Mouse (Mus musculus) layer of hippocampus, adult 11-12 months (tissue): ENCODE data around the gene AU022252.
"Not testable (repeated sequence)": the region's sequence is repeated elsewhere in the genome, so short reads cannot be mapped to it uniquely, and the experiment has no call there.

ENCODE experiments used
- DNase-seq: peaks from one replicate; pipeline ENCODE4 v3.0.0; 2022; ENCODE audit warnings: low spot score

Gene AU022252

DNA sequence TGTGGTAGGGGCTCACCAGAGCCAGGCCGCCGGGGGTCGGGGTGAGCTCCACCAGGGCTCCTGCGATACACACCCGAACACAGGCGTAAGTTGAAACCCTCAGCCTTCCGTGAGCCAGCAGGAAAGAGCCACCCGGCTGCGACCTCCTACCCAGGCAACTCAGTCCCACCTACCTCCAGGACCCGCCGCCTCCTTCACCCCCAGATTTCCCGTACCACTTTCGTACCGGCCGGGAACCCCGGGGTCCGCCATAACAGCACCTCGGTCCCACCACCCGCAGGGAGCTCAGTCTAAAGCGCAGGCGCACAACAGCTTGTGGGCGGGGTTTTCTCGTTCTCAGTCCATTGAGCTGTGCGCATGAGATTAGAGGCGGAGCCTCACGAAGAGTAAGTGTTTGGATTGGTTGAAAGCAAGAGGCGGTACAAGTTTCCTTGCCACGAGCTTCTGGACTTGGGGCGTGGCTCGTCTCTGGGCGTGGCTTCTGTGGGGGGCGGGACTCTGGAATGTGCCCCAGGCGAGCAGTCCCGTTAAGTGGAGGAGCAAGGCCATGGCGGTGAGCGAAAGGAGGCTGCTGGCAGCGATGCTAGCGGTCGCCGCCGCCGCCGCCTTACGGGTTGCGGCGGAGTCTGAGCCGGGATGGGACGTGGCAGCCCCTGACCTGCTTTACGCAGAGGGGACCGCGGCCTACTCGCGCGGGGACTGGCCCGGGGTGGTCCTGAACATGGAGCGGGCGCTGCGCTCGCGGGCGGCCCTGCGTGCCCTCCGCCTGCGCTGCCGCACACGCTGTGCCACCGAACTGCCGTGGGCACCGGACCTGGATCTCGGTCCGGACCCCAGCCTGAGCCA, at the start of gene AU022252, which contains the start of gene P3h1:
Gene AU022252, minus strand, starts transcription at position 303 of the 846 bp plus-strand sequence.
Gene P3h1, plus strand, starts transcription at position 506 of the 846 bp plus-strand sequence.
- DNase-seq = peak; percentile 99

DNA sequence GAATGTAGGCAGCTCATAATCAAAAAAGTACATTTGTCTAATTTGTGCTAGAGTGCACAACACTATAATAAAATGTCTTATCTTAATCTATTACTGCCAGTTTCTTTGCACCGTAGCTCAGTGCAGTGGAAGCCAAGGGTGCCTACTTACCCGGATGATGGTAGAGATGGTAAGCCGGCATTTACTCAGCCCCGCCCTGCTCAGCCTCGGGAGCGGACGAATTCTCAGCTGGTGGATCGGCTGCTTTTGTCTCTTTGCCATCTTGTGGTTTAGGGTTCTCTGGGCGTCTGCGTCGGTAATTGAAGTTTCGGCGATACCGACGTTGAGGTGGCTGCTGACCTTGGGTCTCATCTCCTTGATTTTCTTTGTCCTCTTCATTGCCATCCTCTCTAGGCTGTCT, 46.3 kb upstream of the AU022252 start:
- DNase-seq = not testable (repeated sequence)

DNA sequence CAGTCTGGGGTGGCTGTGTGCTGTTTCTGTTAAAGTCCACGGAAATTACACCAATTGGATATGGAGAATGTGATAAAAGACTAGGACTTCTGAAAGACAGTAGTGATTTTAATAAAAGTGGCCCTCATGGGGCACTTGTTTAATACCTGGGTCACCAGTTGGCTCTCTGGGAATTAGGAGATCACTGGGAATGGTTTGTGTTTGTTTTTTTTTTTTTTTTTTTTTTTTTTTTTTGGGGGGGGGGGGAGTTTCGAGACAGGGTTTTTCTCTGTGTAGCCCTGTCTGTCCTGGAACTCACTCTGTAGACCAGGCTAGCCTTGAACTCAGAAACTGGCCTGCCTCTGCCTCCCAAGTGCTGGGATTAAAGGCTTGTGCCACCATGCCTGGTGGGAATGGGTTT, 43.2 kb upstream of the AU022252 start:
- no peak for DNase-seq

DNA sequence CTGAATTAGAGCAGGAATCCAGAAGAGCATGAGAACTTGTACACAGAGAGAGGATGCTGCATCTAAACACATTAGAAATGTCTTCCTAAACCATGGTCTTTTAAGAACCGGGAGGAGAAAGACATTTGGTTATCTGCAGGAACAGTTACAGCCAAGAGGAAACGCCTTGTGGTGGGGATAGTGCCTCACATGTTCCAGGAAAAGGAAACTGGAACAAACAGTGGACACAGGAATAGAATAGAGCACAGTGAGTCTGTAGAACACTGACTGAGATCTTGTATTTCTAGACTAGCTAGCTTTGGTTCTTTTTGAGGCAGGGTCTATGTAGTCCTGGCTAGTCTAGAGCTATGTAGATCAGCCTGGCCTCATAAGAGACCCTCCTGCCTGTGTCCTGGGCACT, 42.7 kb upstream of the AU022252 start:
- no peak for DNase-seq

DNA sequence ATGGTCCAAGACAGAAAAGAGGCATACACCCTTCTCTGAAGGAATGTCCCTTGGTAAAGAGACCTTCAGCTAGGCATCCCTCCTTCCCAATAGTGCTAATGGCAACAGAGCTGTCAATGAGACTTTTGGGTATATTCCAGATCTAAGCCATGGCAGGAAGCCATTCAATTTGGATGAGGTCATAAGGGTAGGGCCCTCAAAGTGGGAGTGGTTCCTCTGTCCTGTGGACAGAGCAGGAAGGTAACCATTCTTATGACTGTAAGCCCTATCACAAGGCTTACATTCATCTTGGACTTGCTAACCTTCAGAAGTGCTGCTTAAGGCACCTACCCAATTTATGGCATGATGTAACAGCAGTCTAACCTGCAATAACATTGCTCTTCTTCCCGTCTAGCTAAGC, 42.1 kb upstream of the AU022252 start:
- no peak for DNase-seq

DNA sequence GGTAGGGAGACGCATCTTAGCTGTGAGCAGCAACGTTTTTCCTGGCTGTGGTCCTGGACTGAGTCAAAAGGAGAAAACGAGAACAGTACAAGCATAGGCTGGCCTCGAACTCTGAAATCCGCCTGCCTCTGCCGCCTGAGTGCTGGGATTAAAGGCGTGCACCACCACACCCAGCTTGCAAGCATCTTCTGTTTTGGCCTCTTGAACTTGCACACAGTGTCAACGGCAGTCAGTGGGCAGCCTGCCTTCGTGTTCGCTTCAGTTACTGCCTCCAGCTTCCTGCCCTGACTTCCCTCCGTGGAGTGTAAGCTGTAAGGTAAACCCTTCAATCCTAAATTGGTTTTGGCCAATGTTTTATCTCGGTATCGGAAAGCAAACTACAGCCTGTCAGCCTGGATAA, 34.1 kb upstream of the AU022252 start:
- DNase-seq = no peak

DNA sequence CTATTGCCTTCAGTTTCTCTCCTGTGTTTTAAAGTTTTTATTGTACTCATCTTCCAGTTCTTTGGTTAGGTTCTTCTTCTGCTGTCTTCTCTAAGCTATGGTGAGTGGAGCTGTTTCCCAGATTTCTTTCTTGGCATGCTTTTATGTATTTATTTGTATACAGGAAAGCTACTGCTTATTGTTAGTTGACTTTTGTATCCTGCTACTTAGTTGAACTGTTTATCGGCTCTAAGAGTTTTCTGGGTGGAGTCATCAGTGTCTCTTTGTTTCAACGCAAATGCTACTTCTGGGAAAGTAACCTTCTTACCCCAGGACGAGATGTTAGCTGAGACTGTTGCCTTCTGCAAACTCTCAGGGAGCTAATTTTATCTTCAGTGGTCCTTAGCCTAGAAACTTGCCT, 30.9 kb upstream of the AU022252 start:
- DNase-seq = no peak

DNA sequence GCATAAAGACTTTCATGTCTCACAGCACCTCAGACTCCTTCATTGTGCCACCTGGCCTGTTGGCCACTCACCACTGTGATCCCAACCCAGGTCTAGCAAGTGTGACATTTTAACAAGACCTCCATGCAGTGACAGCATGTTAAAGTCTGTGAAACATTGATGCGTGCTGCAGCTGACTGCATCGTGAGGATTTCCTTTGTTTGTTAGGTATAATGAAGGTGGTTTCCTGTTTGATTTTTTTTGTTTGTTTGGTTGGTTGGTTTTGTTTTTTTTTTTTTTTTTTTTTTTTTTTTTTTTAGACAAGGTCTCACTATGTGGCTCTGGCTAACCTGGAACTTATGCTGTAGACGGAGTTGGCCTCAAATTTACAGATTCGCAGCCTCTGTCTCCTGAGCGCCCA, 30.0 kb upstream of the AU022252 start:
- DNase-seq = no peak

DNA sequence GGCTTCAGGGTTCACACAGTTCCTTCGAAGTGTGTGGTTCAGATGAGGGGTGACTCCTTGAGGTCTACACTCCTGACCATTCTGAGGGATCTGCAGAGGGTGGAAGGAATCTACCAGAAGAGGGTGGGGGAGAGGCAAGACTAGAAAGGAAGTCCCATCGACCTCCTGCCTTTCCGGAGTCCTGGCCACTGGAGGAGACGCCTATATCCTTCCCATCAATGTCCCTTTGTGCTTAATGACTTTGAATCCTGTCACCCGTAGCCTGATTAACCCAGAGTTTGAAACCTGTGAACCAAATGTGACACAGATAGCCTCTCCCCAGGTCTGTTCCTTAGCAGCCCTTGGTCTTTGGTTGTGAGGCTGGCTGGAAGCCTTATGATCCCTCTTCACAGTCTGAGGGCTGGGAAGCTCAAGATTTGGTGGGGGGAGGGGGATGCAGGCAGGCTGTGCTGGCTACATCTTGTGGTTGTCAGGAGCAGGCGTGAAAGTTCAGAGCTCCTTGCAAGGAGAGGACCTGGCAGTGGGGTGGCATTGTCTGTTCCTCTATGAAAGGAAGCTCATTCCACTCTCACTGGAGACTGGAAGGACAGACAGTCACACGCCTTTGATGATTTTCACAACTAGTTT, 28.7 kb upstream of the AU022252 start:
- no peak for DNase-seq

DNA sequence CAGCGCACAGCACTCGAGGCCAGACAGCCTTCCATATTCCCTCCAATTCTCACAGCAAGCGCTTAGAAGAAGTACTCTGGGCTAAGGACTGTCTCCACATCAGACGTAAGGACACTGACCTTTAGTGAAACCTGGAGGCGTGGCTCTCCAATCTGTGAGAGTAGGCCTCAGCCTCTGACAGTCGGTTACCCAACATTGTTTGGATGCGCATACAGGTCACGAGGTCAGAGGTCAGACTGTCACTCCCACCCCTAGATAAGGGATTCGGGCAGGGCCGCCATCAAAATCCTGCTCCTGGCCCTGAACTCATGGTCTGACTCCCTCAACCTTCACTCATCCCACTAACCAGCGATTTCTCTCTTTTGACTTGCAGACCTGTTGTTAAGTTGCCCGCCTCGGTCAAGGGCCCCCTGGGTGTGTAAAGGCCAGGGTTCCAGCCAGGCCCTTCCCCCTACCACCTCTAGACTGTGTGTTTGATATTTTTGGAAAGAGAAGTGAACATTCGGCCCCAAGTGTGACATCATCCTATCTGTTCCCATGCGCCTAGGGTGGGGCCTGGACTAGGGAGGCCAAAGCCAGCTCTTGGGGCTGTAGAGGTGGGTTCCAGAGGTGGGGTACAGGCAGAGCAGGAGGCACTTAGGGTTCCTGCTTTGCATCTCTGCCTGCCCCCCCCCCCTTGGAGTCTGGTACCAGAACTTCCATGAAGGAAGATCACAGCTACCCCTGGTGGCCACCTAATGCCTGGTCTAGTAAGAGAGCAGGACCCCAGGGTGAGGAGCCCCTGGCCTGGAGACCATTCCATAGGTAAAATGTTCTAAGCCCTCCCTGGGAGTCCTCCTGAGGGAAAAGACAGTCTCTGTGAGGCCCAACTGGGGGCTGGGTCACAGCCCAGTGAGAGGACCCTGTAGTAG, 27.1 kb upstream of the AU022252 start:
- DNase-seq = no peak

DNA sequence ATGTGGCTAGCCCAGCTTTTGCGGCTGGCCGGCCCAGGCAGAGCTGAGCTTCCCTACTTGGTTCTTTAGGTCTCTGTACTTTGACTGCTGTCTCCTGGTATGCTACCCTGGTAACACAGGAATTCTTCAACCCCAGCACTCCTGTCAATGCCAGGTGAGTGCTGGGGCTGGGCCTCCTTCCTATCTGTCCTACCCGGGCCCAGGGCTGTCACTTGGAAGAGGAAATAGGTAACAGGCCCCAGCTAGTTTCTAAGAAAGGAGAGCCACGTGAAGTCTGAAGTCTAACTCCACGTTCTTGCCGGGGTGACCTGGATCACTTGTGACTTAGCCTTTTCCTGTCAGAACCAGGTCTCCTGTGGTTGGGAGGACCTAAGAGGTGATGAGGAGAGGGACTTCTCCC, 24.6 kb upstream of the AU022252 start:
- no peak for DNase-seq

DNA sequence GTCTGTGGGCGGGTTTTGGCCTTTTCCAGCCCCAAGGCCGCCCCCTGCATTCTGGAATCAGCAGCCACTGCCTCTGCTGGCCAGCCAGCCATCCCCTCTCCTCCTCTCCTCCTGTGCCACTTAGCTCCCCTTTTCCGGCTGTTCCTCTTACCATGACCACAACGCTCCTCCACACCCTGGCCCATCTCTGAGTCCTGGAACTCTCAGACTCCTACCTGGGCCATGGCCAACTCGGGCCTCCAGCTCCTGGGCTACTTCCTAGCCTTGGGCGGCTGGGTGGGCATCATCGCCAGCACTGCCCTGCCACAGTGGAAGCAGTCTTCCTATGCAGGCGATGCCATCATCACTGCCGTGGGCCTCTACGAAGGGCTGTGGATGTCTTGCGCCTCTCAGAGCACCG, 22.8 kb upstream of the AU022252 start, which contains the start of gene Cldn19:
Gene Cldn19, plus strand, starts transcription at position 64 of the 400 bp plus-strand sequence.
- DNase-seq = no peak

DNA sequence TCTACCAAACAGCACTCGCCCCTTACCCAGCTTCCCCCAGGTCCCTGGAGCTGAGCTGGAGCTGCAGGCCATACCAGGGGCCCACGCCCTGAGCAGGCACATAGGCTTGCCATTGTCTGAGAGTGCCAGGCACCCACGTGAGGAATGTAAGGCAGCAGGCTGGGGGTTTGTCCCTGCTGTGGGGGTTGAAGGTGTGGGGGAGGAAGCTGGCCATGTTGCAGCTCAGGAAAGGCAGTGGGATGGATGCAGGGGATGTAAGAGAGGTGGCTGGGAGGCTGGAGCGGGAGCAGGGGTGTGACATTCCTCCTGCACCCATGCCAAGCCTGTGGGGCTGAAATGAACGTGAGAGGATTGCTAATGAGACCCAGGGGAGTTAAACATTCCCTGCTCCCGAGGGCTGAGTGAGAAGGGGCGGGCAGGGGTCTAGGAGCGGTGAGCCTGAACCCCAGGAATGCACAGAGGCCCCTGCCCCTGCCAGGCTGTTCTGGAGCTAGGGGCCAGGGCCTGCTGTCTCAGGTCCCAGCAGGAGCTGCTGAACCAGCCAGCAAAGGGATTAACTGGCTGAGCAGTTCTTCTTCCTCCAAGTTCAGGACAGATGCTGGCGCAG, 21.6 kb upstream of the AU022252 start:
- DNase-seq = no peak

DNA sequence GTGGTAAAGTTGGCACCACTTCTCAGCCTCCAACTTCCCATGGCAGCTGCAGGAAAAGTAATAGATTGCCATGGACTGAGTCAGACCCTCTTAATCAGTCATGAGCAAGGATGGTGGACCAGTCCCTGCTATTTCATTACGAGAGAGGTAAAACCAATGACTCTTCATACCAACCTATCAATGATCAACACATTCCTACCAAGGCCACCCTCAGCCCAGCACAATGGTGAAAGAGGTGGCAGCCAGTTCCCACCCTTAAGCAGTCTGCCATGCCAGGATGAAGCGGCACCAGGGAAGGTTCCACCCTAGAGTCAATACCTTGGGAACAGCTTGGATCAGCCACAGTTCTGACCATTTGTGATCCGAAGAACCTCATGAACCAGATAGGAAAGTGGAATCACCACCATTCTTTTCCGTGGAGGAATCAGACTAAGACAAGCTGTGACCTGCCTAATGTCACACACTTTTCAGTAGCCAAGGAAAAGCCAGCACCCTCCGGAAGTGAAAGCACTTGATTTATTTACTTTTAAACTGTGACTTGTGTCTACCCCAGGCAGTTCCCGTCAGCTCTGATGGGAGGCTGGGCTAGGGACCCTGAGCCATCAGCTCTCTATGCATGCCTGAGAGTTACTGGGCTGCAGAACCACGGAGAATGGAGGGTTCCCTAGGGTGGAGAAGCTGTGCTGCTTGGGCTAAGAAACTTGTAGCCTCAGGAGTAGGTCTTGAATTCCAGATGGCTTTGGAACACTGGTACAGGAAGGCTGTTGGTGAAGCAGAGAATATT, 19.7 kb upstream of the AU022252 start:
- DNase-seq = no peak

DNA sequence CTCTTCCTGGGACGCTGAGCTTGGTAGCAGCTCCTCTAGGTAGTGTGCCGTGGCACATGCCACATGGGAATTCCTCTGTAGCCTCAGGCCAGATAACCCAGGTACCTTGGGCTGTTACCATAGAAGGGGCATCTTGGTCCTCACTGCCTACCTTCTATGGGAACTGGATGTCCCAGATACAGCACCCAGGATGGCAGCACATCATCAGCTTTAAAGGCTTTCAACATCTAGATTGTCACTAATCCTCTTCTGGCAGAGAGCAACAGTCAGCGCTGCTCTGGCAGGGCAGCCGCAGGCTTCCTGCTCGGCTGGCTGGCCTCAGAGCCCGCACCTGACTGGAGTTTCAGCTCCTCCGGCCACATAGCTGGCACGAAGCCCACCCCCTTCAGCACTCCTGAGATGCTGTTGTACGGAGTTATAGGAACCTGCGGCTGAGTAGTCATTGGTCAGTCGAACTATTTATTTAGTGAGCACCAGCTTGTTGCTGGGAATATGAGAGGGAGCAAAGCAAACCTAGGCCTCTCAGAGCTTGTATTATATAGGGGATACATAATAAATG, 16.0 kb upstream of the AU022252 start:
- no peak for DNase-seq

DNA sequence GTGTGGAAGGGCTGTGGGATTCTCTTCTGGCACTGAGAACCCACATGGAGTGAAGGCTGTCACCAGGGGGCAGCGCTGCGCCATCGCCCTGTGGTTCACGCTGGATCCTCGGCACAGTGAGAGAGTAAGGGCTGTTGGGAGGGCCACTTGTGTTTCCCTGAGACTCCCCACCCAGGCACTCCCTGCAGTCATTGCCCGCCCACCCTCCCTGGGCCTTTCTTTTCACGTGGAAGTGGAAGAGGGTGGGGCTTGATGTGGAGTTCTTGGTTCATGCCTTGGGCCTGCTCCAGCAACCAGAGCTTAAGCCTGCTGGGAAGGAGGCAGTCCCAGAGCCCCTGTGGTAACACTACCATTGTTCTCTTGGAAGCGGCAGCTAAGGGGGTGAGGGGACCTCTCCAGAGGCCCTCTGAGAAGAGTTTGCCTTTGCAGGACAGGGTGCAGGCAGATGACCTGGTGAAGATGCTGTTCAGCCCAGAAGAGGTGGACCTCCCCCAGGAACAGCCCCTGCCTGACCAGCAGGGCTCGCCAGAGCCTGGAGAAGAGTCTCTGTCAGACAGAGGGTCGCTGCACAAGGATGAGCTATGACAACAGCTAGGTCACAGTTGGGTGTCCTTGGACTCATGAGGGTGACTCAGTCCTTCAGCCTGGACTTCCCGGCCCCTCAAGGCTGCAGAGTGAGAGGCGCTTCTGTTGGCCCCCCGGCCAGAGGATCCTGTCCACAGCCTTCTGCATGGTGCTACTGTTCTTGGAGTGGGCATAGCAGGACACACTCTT, 15.1 kb upstream of the AU022252 start:
- peak; percentile 67 for DNase-seq

DNA sequence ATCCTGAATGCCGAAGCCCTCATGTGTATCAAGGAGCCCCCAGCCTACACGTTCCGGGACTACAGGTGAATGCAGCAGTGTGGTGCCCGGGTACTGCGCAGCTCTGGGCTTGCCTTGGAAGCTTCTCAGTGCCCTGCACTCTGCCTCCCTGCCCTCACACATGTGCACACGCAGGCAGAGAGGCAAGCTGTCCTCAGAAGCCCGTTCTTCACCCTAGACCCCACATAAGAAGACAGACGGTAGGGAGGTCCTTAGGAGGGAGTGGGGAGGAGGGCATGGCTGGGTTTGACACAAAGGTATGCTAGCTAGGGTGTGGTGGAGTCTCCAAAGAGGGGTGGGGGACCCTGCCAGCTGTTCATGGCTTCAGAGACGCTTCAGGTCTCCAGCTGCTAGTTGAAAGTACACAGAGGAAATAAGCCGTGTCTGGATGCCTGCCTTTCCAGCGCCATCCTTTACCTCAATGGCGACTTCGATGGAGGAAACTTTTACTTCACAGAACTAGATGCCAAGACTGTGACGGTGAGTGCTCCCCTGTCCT, 14.2 kb upstream of the AU022252 start:
- no peak for DNase-seq

DNA sequence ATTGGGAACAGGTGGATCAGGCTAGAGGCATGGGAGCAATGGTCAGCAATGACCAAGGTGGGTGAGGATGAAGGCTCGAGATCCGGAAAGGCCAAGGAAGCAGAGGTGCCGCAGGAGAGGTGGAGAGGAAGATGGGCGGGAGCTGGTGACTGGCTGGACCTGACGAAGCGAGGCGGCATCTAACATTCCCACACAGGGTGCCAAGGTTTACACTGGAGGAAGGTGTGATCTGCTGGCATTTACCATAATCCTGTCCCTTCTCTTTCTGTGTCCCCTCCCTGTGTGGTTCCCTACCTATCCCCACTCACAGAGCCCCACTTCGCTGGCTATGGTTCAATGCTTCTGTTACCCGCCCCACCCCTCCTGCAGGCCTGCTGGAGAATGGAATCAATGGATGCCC, 13.4 kb upstream of the AU022252 start:
- no peak for DNase-seq

DNA sequence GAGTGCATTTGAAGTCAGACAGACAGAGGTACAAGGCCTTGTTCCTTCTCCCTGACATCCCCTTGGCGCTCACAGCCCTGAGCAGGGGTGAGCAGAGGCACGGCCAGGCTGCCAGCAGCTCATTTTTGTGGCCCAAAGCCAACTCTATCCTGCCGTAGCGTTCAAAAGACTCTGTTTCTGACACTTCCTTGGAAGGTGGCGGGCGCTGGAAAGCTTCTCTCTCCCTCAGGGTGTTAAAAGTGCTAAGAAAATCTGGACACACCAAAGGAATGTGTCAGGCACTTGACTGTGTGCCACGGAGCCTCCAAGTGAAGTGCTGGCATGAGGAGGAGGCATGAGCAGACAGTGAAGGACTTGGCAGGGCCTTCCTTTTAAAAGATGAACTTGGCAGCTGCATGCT, 13.0 kb upstream of the AU022252 start:
- DNase-seq = no peak
